Mouse (Mus musculus): Measurements from ENCODE around the gene Zbtb44. TPM values are rescaled to one million over a fixed set of nuclear protein-coding genes. Genes with fewer than 3 reads are reported as not detected.
"Not testable (repeated sequence)": the region's sequence is repeated elsewhere in the genome, so short reads cannot be mapped to it uniquely, and the experiment has no call there.

Zbtb44 gene
- 10 to 100 TPM; 35.5 to 49.7 (median 40.8) TPM for total RNA-seq (2022)

GRCm38 (mm10) chr9:31030532-31031413 lies at the start of gene Zbtb44:
Gene Zbtb44 (plus strand): TSS chr9:31030644.
- peak; percentile 29 to 60 for DNase-seq (ENCODE audit: low spot score in 2 of 2)

GRCm38 (mm10) chr9:30985782-30986181 lies 44.7 kb upstream of the Zbtb44 start:
- no peak for DNase-seq (ENCODE audit: low spot score in 2 of 2)

GRCm38 (mm10) chr9:30993106-30993505 lies 37.3 kb upstream of the Zbtb44 start:
- DNase-seq (ENCODE audit: low spot score in 2 of 2) = no peak

GRCm38 (mm10) chr9:30996590-30997562 lies 33.6 kb upstream of the Zbtb44 start:
- no peak for DNase-seq (ENCODE audit: low spot score in 2 of 2)

GRCm38 (mm10) chr9:31000641-31001040 lies 29.8 kb upstream of the Zbtb44 start:
- no peak for DNase-seq (ENCODE audit: low spot score in 2 of 2)

- no peak for DNase-seq (ENCODE audit: low spot score in 2 of 2)
Measured at GRCm38 (mm10) chr9:31002528-31002927, 27.9 kb upstream of the Zbtb44 start.

GRCm38 (mm10) chr9:31009334-31009733 lies 21.1 kb upstream of the Zbtb44 start:
- DNase-seq (ENCODE audit: low spot score in 2 of 2) = no peak

- DNase-seq (ENCODE audit: low spot score in 2 of 2) = no peak
Measured at GRCm38 (mm10) chr9:31010040-31010439, 20.4 kb upstream of the Zbtb44 start.

GRCm38 (mm10) chr9:31010749-31011148 lies 19.7 kb upstream of the Zbtb44 start:
- DNase-seq (ENCODE audit: low spot score in 2 of 2) = no peak

GRCm38 (mm10) chr9:31011533-31011932 lies 18.9 kb upstream of the Zbtb44 start:
- no peak for DNase-seq (ENCODE audit: low spot score in 2 of 2)

- no peak for DNase-seq (ENCODE audit: low spot score in 2 of 2)
Measured at GRCm38 (mm10) chr9:31012674-31013073, 17.8 kb upstream of the Zbtb44 start.

GRCm38 (mm10) chr9:31013415-31013814 lies 17.0 kb upstream of the Zbtb44 start:
- no peak for DNase-seq (ENCODE audit: low spot score in 2 of 2)

- no peak for DNase-seq (ENCODE audit: low spot score in 2 of 2)
Measured at GRCm38 (mm10) chr9:31017616-31018015, 12.8 kb upstream of the Zbtb44 start.

GRCm38 (mm10) chr9:31018158-31018557 lies 12.3 kb upstream of the Zbtb44 start:
- no peak for DNase-seq (ENCODE audit: low spot score in 2 of 2)

- no peak for DNase-seq (ENCODE audit: low spot score in 2 of 2)
Measured at GRCm38 (mm10) chr9:31018705-31019104, 11.7 kb upstream of the Zbtb44 start.

GRCm38 (mm10) chr9:31028251-31028650 lies 2.2 kb upstream of the Zbtb44 start:
- no peak for DNase-seq (ENCODE audit: low spot score in 2 of 2)

- peak; percentile 90 to 94 for DNase-seq (ENCODE audit: low spot score in 2 of 2)
Measured at GRCm38 (mm10) chr9:31029751-31030511, 513 bp upstream of the Zbtb44 start.

GRCm38 (mm10) chr9:31031414-31031843 lies 985 bp downstream of the Zbtb44 start:
- DNase-seq (ENCODE audit: low spot score in 2 of 2) = no peak

GRCm38 (mm10) chr9:31032546-31032945 lies 2.1 kb downstream of the Zbtb44 start:
- DNase-seq (ENCODE audit: low spot score in 2 of 2) = no peak

GRCm38 (mm10) chr9:31050208-31050607 lies 19.8 kb downstream of the Zbtb44 start:
- DNase-seq (ENCODE audit: low spot score in 2 of 2) = no peak

GRCm38 (mm10) chr9:31051509-31051908 lies 21.1 kb downstream of the Zbtb44 start:
- DNase-seq (ENCODE audit: low spot score in 2 of 2) = not testable (repeated sequence)
